Mouse (Mus musculus) small intestine, adult 2 months (tissue): Measurements from ENCODE around the gene Cend1. TPM values are rescaled to one million over a fixed set of nuclear protein-coding genes. Genes with fewer than 3 reads are reported as not detected.

Experiments used
- H3K27ac ChIP-seq: fragments of 200-500 bp; 2 replicates; pipeline ENCODE4 v1.5.1; 2012; ENCODE audit warnings: low read depth, low read length, control low read depth, inconsistent platforms; ENCODE audit not compliant: insufficient read depth
- H3K27me3 ChIP-seq: fragments of 200-500 bp; 2 replicates; pipeline ENCODE4 v1.6.1; 2012; ENCODE audit warnings: mild to moderate bottlenecking, moderate library complexity, low read length, inconsistent platforms; ENCODE audit not compliant: control insufficient read depth, insufficient read depth
- H3K36me3 ChIP-seq: fragments of 200-500 bp; 2 replicates; pipeline ENCODE4 v1.6.1; 2012; ENCODE audit warnings: mild to moderate bottlenecking, low read length, control low read depth, inconsistent platforms; ENCODE audit not compliant: control insufficient read depth, insufficient read depth
- H3K4me1 ChIP-seq: fragments of 200-500 bp; 2 replicates; pipeline ENCODE4 v1.6.1; 2012; ENCODE audit warnings: low read length, inconsistent platforms, mixed read lengths; ENCODE audit not compliant: control insufficient read depth, insufficient read depth, insufficient read length
- H3K4me3 ChIP-seq: fragments of 200-500 bp; 2 replicates; pipeline ENCODE4 v1.5.1; 2012; ENCODE audit warnings: low read depth, mild to moderate bottlenecking, control low read depth, inconsistent platforms, low read length, moderate library complexity
- CTCF ChIP-seq: fragments of 200-500 bp; IDR thresholded peaks from 2 replicates; pipeline ENCODE4 v1.5.1; 2012; ENCODE audit warnings: low read depth, mild to moderate bottlenecking, control low read depth, inconsistent platforms, low read length, moderate library complexity, mixed read lengths; ENCODE audit not compliant: insufficient replicate concordance, insufficient read length; ENCODE audit errors: extremely low read depth
- POLR2A ChIP-seq: fragments of 200-500 bp; IDR thresholded peaks from 2 replicates; pipeline ENCODE4 v1.6.1; 2012; ENCODE audit warnings: low read depth, mild to moderate bottlenecking, control low read depth, inconsistent platforms, low read length, moderate library complexity
- WGBS: fragments of 180-500 bp; shearing (Covaris S2); methylation state at CpG from one replicate; pipeline ENCODE4 v1.1.7; 2018; 5-methylcytosine and 5-hydroxymethylcytosine counted together
- polyA plus RNA-seq: library from polyadenylated mRNA; depleted of rRNA; stranded (reverse); fragments of >200 nt; gene quantifications from 2 replicates; pipeline ENCODE4 v1.2.3, GENCODE M21; 2012; rRNA removed

Gene Cend1
- polyA plus RNA-seq, 1 experiment, result 1.0 TPM

DNA sequence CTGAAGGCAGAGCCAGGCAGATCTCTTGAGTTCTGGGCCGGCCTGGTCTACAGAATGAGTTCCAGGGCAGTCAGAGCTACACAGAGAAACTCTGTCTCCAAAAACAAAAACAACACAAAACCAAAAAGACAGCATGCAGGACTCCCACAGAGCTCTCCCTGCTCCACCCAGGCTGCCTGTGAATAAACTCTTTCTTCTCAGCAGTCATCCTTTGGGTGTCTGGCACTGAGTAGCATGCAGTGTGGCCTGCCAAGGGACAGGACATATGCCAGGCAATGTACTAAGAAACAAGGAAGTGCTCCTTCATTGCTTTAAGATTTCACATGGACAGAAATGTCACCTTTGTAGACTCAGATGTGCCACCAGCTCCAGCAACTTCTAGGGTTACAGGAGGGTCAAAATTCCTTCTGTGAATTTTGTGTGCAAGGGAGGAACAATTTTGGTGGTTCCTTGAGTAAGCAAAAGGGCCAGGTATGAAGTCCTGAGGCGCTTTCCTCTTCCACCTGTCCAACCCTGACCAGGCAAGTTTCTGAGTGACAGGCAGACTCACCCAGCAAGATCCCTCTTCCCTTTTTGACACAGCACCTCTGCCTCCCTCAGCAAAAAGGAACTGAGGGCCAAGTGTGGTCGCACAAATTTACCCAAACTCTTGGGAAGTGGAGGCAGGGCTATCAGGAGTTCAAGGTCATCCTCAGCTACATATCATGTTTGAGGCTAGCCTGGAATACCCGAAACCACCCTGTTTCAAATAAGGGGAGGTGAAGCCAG lies 48.0 kb downstream of the Cend1 start:
- 66% methylated on average over 4 of the region's 4 CpGs for WGBS
- Histone ChIP-seq H3K36me3 (no peaks in the 10 kb centered on the region), H3K27me3 (no peaks in the 10 kb centered on the region), H3K4me1 (peaks cover 16% of the 10 kb centered on the region), H3K4me3 (no peak overlapping the region), H3K27ac (no peak overlapping the region; the same call in 1 of the 2 replicates)
- no peak for TF ChIP-seq CTCF
- TF ChIP-seq POLR2A, result no peak

DNA sequence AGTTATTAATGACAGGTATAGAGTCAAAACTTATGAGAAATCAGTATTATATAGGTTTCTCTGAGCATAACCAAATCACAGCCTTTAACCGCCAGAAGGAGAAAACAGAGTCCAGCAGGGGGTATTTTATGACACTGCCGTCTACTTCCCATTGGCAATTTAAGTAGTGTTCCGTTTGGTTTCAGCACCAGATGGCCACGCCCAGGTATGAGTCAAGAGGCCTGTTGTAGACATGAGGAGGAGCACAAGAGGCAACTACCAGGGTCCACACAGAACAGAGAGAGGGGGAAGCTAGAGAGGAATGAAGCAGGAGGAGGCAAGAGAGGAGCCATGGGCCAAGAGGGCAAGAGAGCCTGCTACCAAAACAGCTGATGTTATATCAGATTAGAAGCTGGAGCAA lies 49.7 kb downstream of the Cend1 start:
- Histone ChIP-seq H3K27ac (peak overlapping the region; percentile 80), H3K36me3 (no peaks in the 10 kb centered on the region), H3K27me3 (no peaks in the 10 kb centered on the region), H3K4me1 (peaks cover 16% of the 10 kb centered on the region), H3K4me3 (no peak overlapping the region)
- WGBS, result 26% methylated on average over 4 of the region's 4 CpGs
- TF ChIP-seq POLR2A, result no peak
- TF ChIP-seq CTCF, result no peak

Other genes with a start within 250 kb of the Cend1 start
- gene Hras, start 235.5 kb downstream of the Cend1 start, polyA plus RNA-seq, result 49.1 and 67.1 TPM in 2 replicates
- gene Lrrc56, start 235.3 kb downstream of the Cend1 start, polyA plus RNA-seq, result 4.0 and 7.4 TPM in 2 replicates
- 4.9 and 8.1 TPM in 2 replicates for gene Lmntd2, start 215.4 kb downstream of the Cend1 start, polyA plus RNA-seq
- gene Rassf7, start 213.6 kb downstream of the Cend1 start, polyA plus RNA-seq, result 115 and 258 TPM in 2 replicates
- gene Phrf1, start 200.7 kb downstream of the Cend1 start, polyA plus RNA-seq, result 21.3 and 34.2 TPM in 2 replicates
- gene Irf7, start 163.0 kb downstream of the Cend1 start, polyA plus RNA-seq, result 91.6 and 484 TPM in 2 replicates
- gene Cdhr5, start 152.7 kb downstream of the Cend1 start, polyA plus RNA-seq, result 536 and 1,345 TPM in 2 replicates
- 337 and 777 TPM in 2 replicates for gene Sct, start 150.4 kb downstream of the Cend1 start, polyA plus RNA-seq
- gene Drd4, start 137.5 kb downstream of the Cend1 start, polyA plus RNA-seq, result 0.04 and 0.30 TPM in 2 replicates
- gene Deaf1, start 101.8 kb downstream of the Cend1 start, polyA plus RNA-seq, result 14.7 and 26.0 TPM in 2 replicates
- 11.1 and 23.7 TPM in 2 replicates for gene Tmem80, start 101.8 kb downstream of the Cend1 start, polyA plus RNA-seq
- gene Eps8l2, start 90.6 kb downstream of the Cend1 start, polyA plus RNA-seq, result 279 and 528 TPM in 2 replicates
- 191 and 473 TPM in 2 replicates for gene Taldo1, start 37.3 kb downstream of the Cend1 start, polyA plus RNA-seq
- 23.8 and 48.4 TPM in 2 replicates for gene Gatd1, start 15.4 kb downstream of the Cend1 start, polyA plus RNA-seq
- gene Slc25a22, start 8.4 kb upstream of the Cend1 start, polyA plus RNA-seq, result 104 and 488 TPM in 2 replicates
- gene Pidd1, start 14.5 kb upstream of the Cend1 start, polyA plus RNA-seq, result 5.8 and 13.9 TPM in 2 replicates
- 287 and 441 TPM in 2 replicates for gene Rplp2, start 17.9 kb upstream of the Cend1 start, polyA plus RNA-seq
- 86.0 and 319 TPM in 2 replicates for gene Pnpla2, start 25.7 kb upstream of the Cend1 start, polyA plus RNA-seq
- 32.6 and 57.1 TPM in 2 replicates for gene Cracr2b, start 31.6 kb upstream of the Cend1 start, polyA plus RNA-seq
- gene Cd151, start 37.9 kb upstream of the Cend1 start, polyA plus RNA-seq, result 209 and 414 TPM in 2 replicates
- gene Polr2l, start 45.6 kb upstream of the Cend1 start, polyA plus RNA-seq, result 29.9 and 30.2 TPM in 2 replicates
- 15.7 and 16.1 TPM in 2 replicates for gene Tspan4, start 45.7 kb upstream of the Cend1 start, polyA plus RNA-seq
- gene Chid1, start 110.4 kb upstream of the Cend1 start, polyA plus RNA-seq, result 21.5 and 30.7 TPM in 2 replicates
- gene Ap2a2, start 132.7 kb upstream of the Cend1 start, polyA plus RNA-seq, result 49.6 and 109 TPM in 2 replicates
- 1.4 and 475 TPM in 2 replicates for gene Muc6, start 225.8 kb upstream of the Cend1 start, polyA plus RNA-seq